Mouse (Mus musculus) brain, embryonic 14.5 days (tissue): ENCODE measurements around the gene Zfp691.

Experiments
- CTCF ChIP-seq: fragments of 200-500 bp; IDR thresholded peaks from 2 replicates; pipeline ENCODE4 v1.5.1; 2012; ENCODE audit warnings: inconsistent platforms, mild to moderate bottlenecking, moderate library complexity, borderline replicate concordance; ENCODE audit not compliant: insufficient read depth, insufficient read length; ENCODE audit errors: extremely low read depth
- POLR2A ChIP-seq: fragments of 200-500 bp; IDR thresholded peaks from 2 replicates; pipeline ENCODE4 v1.6.1; 2012; ENCODE audit warnings: mild to moderate bottlenecking, inconsistent platforms, borderline replicate concordance; ENCODE audit not compliant: poor library complexity, insufficient read depth, insufficient read length, severe bottlenecking; ENCODE audit errors: extremely low read depth

DNA sequence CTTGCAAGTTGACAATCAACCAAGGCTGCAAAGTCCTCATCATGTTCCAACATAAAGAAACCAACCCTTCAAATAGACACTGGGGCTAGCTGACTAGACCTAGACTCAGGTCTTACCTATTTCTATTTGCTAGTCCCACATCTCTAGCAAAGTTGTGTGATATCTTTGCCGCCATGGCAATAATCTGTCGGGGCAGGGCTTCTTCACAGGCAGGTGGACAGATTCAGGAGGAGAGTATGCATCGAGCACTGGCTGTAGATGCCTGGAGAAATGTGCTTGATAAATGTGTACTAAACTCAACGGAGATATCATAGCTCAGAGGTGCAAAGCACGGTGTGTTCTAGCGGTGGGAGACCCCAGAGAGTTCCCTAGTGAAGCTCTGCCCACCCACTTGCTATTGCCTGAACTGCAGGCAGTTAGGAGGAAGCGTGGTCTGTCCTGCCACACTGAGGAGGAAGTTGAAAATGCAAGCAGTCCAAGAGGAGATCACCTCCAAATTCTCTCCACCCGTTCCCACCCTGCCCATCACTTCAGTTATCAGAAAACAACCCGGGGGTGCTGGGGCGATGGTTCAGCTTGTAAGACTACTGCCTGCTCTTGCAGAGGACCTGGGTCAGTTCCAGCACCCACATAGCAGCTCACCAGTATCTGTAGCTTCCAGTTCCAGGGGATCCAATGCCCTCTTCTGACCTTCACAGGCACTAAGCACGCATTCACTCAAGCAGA is 14.2 kb upstream of the Zfp691 start:
- peak; percentile 26; the same call in 1 of the 2 replicates for TF ChIP-seq CTCF
- TF ChIP-seq POLR2A: no peak
